ENCODE assay signal across 14 mouse cellular contexts in genomic region chr13:19764276-19764675, GRCm38 (mm10). TPM values are rescaled to one million over a fixed set of nuclear protein-coding genes. Genes with fewer than 3 reads are reported as not detected.
"Had no signal": no experiment of that assay in that cellular context is flagged by ENCODE, and none has a peak within 500 bp of the region (broad histone marks: within the 10 kb centered on the region; RNA-seq: fewer than 3 reads in every experiment).

No protein-coding gene starts in this region.

- H3K9ac ChIP-seq: liver, embryonic 15.5 days; lung, embryonic 14.5 days; neural tube, embryonic 12.5 days had no signal

- H3K4me2 ChIP-seq: liver, embryonic 11.5 days; liver, embryonic 15.5 days; lung, embryonic 14.5 days; neural tube, embryonic 12.5 days had no signal

- H3K4me1 ChIP-seq: limb, embryonic 10.5 days; liver, embryonic 15.5 days; neural tube, embryonic 12.5 days had no signal

- H3K4me3 ChIP-seq: left cerebral cortex, adult 2 months; limb, embryonic 10.5 days; liver, embryonic 15.5 days; neural tube, embryonic 12.5 days had no signal

- DNase-seq: kidney, adult 8-10 months; kidney, postnatal 25 days; lung, embryonic 14.5 days; lung, postnatal 14 days; midbrain, embryonic 14.5 days; spleen, adult 18-20 months; thymus, postnatal 36 days had no signal

- H3K9me3 ChIP-seq: limb, embryonic 10.5 days; liver, embryonic 15.5 days; neural tube, embryonic 12.5 days had no signal

- H3K27ac ChIP-seq: left cerebral cortex, adult 2 months; limb, embryonic 10.5 days; liver, embryonic 15.5 days; neural tube, embryonic 12.5 days had no signal

- H3K36me3 ChIP-seq: limb, embryonic 10.5 days; liver, embryonic 15.5 days; neural tube, embryonic 12.5 days had no signal

- H3K27me3 ChIP-seq: liver, embryonic 15.5 days; neural tube, embryonic 12.5 days had no signal

RNA-seq across cellular contexts. Expression of gene Gpr141, which starts 59.8 kb away (rescaled TPM):
- total RNA-seq: layer of hippocampus, postnatal 25 days; left cerebral cortex, adult 2 months; left cerebral cortex, postnatal 14 days had no signal
- polyA plus RNA-seq: limb, embryonic 10.5 days had no signal
